Mouse (Mus musculus) embryonic facial prominence, embryonic 14.5 days (tissue): ENCODE data around the gene Cib4. TPM values are rescaled to one million over a fixed set of nuclear protein-coding genes. Genes with fewer than 3 reads are reported as not detected.

Experiments
- ATAC-seq: fragments of 200-750 bp; cut with Nextera tagmentation; 2 replicates; pipeline ENCODE4 v1.8.0; 2017; ENCODE audit warnings: low read depth, moderate number of reproducible peaks, moderate TSS enrichment
- DNase-seq: peaks from one replicate; pipeline ENCODE4 v3.0.0-alpha.2; 2015; ENCODE audit warnings: low spot score
- H3K27ac ChIP-seq: fragments of 300-500 bp; sonication (generic); replicated peaks from 2 replicates; pipeline ENCODE4 v1.5.1; 2014; ENCODE audit warnings: low read depth, mild to moderate bottlenecking, low read length, moderate library complexity
- H3K27me3 ChIP-seq: fragments of 300-500 bp; sonication (generic); replicated peaks from 2 replicates; pipeline ENCODE4 v1.6.1; 2014; ENCODE audit warnings: low read length; ENCODE audit not compliant: control insufficient read depth, insufficient read depth
- H3K36me3 ChIP-seq: fragments of 300-500 bp; sonication (generic); 2 replicates; pipeline ENCODE4 v1.6.1; 2014; ENCODE audit warnings: low read length, mixed read lengths; ENCODE audit not compliant: control insufficient read depth, insufficient read depth
- H3K4me1 ChIP-seq: fragments of 300-500 bp; sonication (generic); 2 replicates; pipeline ENCODE4 v1.6.1; 2014; ENCODE audit warnings: antibody characterized with exemption, low read length; ENCODE audit not compliant: control insufficient read depth, insufficient read depth
- H3K4me2 ChIP-seq: fragments of 300-500 bp; sonication (generic); 2 replicates; pipeline ENCODE4 v1.6.1; 2014; ENCODE audit warnings: low read depth, mild to moderate bottlenecking, low read length, moderate library complexity, mixed read lengths
- H3K4me3 ChIP-seq: fragments of 300-500 bp; sonication (generic); 2 replicates; pipeline ENCODE4 v1.5.1; 2014; ENCODE audit warnings: low read depth, mild to moderate bottlenecking, low read length
- H3K9ac ChIP-seq: fragments of 300-500 bp; sonication (generic); 2 replicates; pipeline ENCODE4 v1.6.1; 2014; ENCODE audit warnings: low read depth, mild to moderate bottlenecking, low read length, moderate library complexity, mixed read lengths
- H3K9me3 ChIP-seq: fragments of 300-500 bp; sonication (generic); 2 replicates; pipeline ENCODE4 v1.6.1; 2016; ENCODE audit warnings: low read length; ENCODE audit not compliant: control insufficient read depth
- WGBS: fragments of 180-500 bp; shearing (Covaris S2); extraction: QIAGEN DNeasy Blood & Tissue Kit; methylation state at CpG from one replicate; pipeline ENCODE4 v1.1.7; 2014; 5-methylcytosine and 5-hydroxymethylcytosine counted together
- polyA plus RNA-seq: library from polyadenylated mRNA; unstranded; fragments of >200 nt; fragmentation: Nextera tagmentation; extraction: Ambion mirVana; gene quantifications from 2 replicates; pipeline ENCODE4 v1.2.1, GENCODE M21; 2014

The Cib4 gene
- polyA plus RNA-seq, 1 experiment from 2014 or later, result not detected

GRCm38 (mm10) chr5:30438931-30439330 lies 106.7 kb downstream of the Cib4 start:
- Histone ChIP-seq H3K36me3 (no peaks in the 10 kb centered on the region), H3K9me3 (no peaks in the 10 kb centered on the region), H3K4me3 (no peak overlapping the region), H3K9ac (no peak overlapping the region), H3K4me1 (no peaks in the 10 kb centered on the region), H3K4me2 (no peak overlapping the region), H3K27me3 (no peaks in the 10 kb centered on the region), H3K27ac (no peak overlapping the region)
- no peak for DNase-seq
- WGBS, result 43% methylated on average over 2 of the region's 2 CpGs
- ATAC-seq, result no peak

Other genes with a start within 250 kb of the Cib4 start
- 0.47 and 0.54 TPM in 2 replicates for gene Otof, start 83.9 kb downstream of the Cib4 start, polyA plus RNA-seq
- 1.00 and 5.9 TPM in 2 replicates for gene 1700001C02Rik, start 79.8 kb downstream of the Cib4 start, polyA plus RNA-seq
- 2.0 and 2.9 TPM in 2 replicates for gene Kcnk3, start 42.3 kb upstream of the Cib4 start, polyA plus RNA-seq
- 26.5 and 33.1 TPM in 2 replicates for gene Slc35f6, start 102.1 kb upstream of the Cib4 start, polyA plus RNA-seq
- 209 and 251 TPM in 2 replicates for gene Cenpa, start 120.9 kb upstream of the Cib4 start, polyA plus RNA-seq
- gene Dpysl5, start 165.7 kb upstream of the Cib4 start, polyA plus RNA-seq, result 17.0 and 17.5 TPM in 2 replicates